Mouse (Mus musculus): Measurements from ENCODE around the gene AI854703. TPM values are rescaled to one million over a fixed set of nuclear protein-coding genes. Genes with fewer than 3 reads are reported as not detected.
"Not testable (repeated sequence)": the region's sequence is repeated elsewhere in the genome, so short reads cannot be mapped to it uniquely, and the experiment has no call there.

The AI854703 gene
- total RNA-seq, 2 experiments from 2014 or later, result 12.5 to 13.7 TPM

DNA sequence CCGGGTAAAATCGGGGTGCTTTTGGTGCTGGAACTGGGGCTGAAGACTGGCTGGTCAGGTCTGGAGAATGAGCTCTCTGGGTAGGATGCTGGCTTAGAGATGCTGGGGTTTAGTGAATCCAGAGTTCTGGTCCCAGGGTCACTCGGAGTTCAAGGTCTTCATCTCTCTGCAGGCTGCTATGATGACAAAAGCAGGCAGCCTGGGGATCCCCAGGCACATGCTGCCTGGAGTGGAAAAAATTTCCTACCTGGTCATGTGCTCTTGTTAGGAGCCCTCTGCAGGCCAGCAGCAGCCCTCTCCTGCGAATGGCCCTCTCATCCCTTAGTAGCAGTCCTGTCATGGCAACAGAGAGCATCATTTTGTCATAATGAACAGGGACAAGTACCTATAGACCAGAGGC, 13.1 kb upstream of the AI854703 start:
- DNase-seq (ENCODE audit: low spot score in 2 of 2), result no peak

GRCm38 (mm10) chr6:48614756-48615155, 11.8 kb upstream of the AI854703 start:
- no peak for DNase-seq (ENCODE audit: low spot score in 2 of 2)

DNA sequence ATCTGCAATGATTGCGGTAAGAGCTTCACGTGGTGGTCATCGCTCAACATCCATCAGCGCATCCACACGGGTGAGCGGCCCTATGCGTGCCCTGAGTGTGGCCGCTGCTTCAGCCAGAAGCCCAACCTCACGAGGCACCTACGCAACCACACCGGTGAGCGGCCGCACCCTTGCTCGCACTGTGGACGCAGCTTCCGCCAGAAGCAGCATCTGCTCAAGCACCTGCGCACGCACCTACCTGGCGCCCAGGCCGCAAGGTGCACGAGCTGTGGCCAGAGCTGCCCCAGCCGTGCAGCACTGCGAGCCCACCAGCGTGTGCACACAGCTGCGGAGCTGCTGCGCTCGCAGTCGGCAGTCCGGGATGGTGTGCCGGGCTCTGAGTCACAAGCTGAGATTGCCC, 6.5 kb upstream of the AI854703 start:
- no peak for DNase-seq (ENCODE audit: low spot score in 2 of 2)

GRCm38 (mm10) chr6:48622186-48622843, 4.2 kb upstream of the AI854703 start:
- DNase-seq (ENCODE audit: low spot score in 2 of 2), result not testable (repeated sequence)

GRCm38 (mm10) chr6:48623460-48623859, 3.1 kb upstream of the AI854703 start:
- no peak for DNase-seq (ENCODE audit: low spot score in 2 of 2)

GRCm38 (mm10) chr6:48626984-48627383, 420 bp downstream of the AI854703 start:
- DNase-seq (ENCODE audit: low spot score in 2 of 2), result peak; percentile 50 to 65

DNA sequence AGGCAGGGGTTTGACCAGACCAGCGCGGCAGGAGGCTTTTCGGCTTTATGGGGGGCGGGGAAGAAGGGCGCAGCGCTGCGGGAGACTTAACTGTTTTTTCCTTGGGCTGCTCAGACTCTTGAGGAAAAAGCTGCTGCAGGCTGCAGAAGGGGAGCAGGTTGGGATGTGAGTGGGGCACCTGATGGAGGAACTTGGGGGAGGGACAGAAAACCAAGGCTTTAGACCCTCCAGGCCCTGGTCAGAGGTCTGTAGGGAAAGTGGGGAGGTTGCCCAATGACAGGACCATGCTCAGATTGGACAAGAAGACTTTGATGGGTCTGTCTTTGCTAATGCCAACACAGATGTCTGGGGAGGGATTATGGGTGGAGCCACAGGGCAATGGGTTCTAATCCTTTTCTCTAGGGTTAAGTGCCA, 954 bp downstream of the AI854703 start:
- DNase-seq (ENCODE audit: low spot score in 2 of 2), result no peak

DNA sequence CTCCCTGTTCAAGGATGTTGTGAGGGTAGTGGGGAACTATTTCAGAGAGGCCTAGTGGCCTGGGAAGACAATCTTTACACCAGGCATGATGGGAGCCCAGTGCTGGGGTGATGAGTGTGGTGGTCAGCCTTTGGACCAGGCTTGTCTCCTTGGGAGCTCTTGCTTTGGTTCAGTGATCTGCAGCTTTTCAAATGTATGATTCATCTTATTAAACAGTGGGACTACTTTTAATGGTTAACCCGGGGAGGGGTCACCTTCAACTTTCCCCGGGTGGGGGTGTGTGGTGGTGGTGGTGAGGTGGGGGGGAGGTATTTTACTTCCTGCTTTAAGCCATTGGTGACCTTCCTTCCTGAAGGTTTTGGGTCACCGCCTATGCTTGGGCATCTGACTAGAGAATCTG, 1.8 kb downstream of the AI854703 start:
- no peak for DNase-seq (ENCODE audit: low spot score in 2 of 2)

GRCm38 (mm10) chr6:48628808-48629660, 2.5 kb downstream of the AI854703 start:
- peak; percentile 47 to 59 for DNase-seq (ENCODE audit: low spot score in 2 of 2)

DNA sequence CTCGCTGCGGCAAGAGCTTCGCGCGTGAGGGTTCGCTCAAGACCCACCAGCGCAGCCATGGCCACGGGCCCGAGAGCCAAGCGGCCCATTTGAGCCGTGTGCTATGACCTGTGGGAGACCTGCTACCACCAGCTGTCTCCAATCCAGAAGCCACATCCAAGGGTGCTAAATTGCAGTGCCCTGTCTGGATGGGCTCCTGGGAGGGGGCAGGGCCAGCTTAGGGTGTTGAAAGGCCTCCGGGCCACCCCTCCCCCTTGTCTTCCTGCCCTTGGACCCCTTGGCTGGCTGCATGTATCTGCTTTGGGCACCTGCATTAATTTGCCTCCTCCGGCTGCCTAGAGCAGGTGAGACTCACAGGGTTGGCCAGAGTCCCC, 3.1 kb downstream of the AI854703 start:
- DNase-seq (ENCODE audit: low spot score in 2 of 2), result no peak

DNA sequence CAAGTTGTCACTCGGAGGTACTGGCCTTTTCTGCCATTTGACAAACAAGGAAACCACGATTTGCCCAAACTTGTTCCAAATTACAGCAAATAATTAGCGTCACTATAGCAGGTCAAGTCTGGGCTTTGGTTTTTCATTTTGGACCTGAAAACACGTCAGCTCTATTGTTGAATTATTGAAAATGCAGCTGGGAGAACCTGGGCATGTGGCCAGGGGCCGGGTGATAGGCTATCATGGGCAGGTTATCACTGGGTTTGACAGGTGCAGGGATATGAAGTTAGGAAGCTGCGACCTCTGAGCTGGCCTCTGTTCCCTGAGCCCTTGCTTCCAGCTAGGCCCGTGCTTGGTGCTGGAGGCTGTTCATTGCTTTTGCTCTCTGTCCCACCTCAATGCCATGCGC, 4.3 kb downstream of the AI854703 start:
- no peak for DNase-seq (ENCODE audit: low spot score in 2 of 2)

DNA sequence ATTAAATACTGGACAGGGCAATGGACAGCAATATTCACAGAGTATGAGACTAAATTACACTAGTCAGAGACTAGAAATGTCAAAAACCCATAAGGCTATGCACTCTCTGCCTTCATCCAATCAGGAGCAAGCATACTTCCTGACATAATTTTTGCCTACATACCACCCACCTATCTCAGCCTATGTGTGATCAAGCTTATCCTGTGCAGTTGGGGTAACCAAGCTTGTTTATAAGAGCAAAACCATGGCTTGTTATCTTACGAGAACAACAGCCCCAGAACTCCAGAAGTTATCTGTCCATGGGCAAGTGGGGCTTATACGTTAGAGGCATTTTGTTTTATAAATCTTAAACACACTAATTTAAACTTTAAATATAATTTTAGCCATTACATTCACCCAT, 8.5 kb downstream of the AI854703 start:
- DNase-seq (ENCODE audit: low spot score in 2 of 2), result no peak

DNA sequence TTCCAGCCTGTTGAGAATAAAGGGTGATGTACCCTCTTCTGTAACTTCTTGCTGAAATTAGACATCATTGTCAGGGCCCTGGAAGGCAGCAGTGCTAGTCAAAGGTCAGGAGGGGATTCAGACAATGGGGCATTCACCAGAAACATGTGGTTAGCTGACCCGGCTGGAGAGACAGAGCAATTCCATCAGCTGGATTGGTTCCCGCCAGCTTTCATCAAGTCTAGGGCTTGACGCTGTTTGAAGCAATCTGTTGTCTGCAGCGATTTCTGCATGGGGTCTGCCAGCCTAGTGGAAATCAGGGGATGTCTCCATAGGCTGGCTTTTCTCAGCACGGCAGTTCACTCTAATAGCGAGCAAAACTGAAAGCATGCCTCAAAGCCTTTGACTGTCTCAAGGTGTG, 10.0 kb downstream of the AI854703 start:
- DNase-seq (ENCODE audit: low spot score in 2 of 2), result no peak

DNA sequence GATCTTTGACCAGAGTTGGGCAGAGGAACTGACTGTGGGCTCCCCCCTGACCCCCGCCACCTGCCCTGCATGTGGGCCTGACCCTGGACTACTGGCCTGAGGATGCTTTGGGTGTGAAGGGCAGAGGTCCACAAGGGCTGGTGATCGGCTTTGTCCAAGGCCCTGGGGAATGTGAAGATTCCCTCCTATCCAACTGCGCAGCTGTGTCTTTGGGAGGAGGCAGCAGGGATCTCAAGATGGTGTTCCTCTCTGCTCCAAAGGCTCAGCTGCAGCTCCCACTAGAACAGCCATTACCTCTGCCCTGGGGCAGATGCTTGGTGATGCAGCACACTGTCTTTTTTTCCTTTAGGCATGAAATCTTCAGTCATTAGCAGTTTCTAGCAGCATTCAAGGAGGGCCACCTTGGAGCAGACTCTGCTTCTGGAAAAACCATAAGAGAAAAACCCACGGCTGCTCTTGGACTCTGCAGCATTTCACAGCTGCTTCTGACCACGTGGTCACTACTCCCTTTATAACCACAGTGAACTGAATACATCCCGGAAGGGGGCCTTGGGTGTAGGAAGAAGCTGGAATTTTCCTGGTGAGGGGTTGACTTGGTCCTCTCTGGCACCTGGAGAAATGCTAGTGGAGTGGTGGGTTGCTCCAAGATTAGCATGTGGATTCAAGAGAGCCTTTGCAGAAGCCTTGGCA, 11.4 kb downstream of the AI854703 start:
- DNase-seq (ENCODE audit: low spot score in 2 of 2), result no peak

GRCm38 (mm10) chr6:48638553-48638952, 12.0 kb downstream of the AI854703 start:
- DNase-seq (ENCODE audit: low spot score in 2 of 2), result no peak

DNA sequence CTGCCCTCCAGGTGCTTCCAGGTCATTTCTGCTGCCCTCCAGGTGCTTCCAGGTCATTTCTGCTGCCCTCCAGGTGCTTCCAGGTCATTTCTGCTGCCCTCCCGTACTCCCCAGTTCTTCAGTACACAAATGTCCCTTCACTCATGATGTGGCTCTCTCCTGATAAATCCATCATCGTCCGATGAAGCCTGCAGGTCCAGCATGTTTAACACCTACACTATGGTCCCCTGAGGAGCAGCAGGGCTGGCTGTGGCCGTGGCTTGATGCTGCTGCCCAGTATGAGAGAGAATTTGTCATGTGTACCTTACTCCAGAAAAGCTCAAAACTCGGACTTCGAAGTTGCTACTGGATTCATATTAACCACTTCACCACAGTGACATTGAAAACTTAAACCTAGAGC, 14.8 kb downstream of the AI854703 start:
- no peak for DNase-seq (ENCODE audit: low spot score in 2 of 2)

GRCm38 (mm10) chr6:48642764-48643292, 16.3 kb downstream of the AI854703 start:
- peak in 1 of 2 experiments; percentile 61 for DNase-seq (ENCODE audit: low spot score in 2 of 2)

DNA sequence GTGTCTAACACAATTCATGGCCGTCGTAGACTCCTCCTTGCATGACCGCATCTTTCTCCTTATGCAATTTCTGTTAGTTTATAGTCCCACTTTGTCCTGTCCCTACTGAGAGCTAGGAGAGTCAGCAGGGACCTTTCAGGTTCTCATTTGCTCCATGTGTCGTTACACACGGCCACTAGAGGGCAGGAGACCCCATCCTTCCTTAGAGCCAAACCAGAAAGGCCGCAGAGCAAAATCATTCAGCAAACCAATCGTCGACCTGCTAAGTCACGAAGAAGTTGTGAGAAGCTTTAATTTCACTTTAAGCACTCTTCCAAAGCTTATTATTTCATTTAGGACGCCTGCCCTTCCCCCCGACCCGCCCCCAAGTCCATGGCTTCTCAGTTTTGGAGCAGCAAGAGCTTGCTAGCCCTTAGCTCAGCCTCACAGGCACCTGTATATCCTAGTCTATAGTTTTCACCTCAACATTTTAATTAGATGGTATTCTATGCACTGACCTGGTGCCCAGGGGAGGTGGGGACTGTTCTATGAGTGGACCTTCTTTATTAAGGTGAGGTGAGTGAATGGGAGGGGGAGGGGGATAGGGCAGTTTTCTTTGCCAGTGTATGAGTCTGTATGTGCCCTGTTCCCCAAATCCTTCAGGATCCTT, 19.2 kb downstream of the AI854703 start:
- peak; percentile 58 to 70 for DNase-seq (ENCODE audit: low spot score in 2 of 2)

DNA sequence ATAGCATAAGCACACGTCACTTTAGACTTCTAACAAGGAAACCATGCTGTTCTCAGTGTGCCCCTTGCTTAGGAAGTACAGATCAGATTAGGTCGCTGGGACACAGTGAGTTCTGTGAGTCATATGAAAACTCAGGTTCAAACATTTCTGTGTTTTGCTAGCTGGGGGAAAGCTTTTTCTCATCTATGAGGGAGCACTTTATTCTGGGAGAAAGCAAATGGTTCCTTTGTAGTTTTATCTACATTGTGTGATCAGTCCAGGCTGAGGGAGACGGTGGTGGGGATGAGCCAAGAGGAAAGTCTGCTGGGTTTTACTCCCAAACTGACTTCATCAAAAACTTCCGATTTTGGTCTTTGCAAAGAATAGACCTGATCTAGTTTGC, 19.7 kb downstream of the AI854703 start:
- no peak for DNase-seq (ENCODE audit: low spot score in 2 of 2)

DNA sequence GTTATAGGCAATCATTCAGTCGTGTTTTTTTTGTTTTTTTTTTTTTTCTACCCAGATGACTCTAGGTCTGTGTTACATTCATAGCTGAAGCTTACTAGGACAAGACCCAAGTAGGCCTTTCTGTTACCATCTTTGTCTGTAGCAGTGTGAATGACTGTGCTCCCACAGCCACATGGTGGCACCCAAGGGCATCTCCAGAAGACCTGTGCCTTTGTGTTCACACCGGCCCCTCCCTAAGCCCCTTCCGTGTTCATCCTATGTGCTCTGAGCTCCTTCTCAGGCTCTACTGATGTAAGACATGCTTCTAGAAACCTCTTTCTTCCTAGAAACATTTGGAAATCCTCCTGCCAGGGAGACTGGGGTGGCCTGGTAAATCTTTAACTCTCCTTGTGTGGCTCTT, 20.4 kb downstream of the AI854703 start, which contains the start of gene Gimap8:
Gimap8 (plus strand) TSS at position 240 of the 400 bp plus-strand sequence.
- peak in 1 of 2 experiments; percentile 36 for DNase-seq (ENCODE audit: low spot score in 2 of 2)

GRCm38 (mm10) chr6:48647611-48648010, 21.0 kb downstream of the AI854703 start:
- no peak for DNase-seq (ENCODE audit: low spot score in 2 of 2)

All from layer of hippocampus, postnatal 14 days (tissue).